Mouse (Mus musculus) granulocyte monocyte progenitor cell, adult 5-6 weeks (primary cell): ENCODE results near the gene Cyp17a1. TPM values are rescaled to one million over a fixed set of nuclear protein-coding genes. Genes with fewer than 3 reads are reported as not detected.

Experiments
- ATAC-seq: replicated peaks from 2 replicates; pipeline ENCODE4 v1.8.0; 2016; ENCODE audit warnings: mild to moderate bottlenecking, moderate TSS enrichment, inconsistent platforms; ENCODE audit not compliant: poor library complexity, severe bottlenecking
- total RNA-seq, 2 experiments: library from RNA; stranded (forward) in 1 of 2; stranded (reverse) in 1 of 2; fragments of 200-712, 200-1000 nt in 1 of 2; fragments of >200 nt in 1 of 2; fragmentation: Nextera tagmentation in 1 of 2; gene quantifications; 2 replicates each; pipeline ENCODE4 v1.2.3; 2014 to 2017

The Cyp17a1 gene
- total RNA-seq (2014; fragmentation: Nextera tagmentation) (not detected in 2 replicates), total RNA-seq (2017) (not detected in 2 replicates)

DNA sequence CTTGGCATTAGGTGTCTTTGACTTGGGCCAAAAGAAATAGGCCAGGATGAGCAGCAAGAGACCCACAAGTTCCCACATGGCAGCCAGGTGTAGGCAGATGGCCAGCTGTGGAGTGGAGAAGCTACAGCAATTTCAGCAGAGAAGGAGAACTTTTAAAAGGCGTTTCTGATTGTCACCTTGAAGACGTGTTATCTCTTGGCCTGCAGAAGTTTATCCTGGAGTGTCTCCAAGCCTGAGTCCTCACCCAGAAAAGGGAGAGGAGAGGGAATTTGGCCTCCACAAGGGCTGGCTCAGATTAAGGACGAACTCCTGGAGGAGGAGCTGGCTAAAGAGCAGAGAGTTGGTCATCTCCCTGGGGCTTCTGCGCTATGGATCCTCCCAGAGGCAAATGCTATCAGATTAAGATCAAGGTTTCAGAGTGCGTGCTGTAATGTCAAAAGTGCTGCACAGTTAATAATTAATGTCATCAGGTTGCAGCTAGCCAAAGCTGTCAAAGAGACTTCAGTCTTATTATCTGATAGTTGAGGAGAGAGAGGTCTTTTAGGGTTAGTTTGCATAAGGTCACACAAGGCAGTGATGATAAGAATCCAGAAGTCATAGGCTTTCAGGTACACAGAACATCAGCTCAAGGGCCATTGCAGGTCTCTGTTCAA, at the start of gene Cyp17a1:
Gene Cyp17a1 (minus strand): TSS at position 407 of the 653 bp plus-strand sequence.
- ATAC-seq = no peak

DNA sequence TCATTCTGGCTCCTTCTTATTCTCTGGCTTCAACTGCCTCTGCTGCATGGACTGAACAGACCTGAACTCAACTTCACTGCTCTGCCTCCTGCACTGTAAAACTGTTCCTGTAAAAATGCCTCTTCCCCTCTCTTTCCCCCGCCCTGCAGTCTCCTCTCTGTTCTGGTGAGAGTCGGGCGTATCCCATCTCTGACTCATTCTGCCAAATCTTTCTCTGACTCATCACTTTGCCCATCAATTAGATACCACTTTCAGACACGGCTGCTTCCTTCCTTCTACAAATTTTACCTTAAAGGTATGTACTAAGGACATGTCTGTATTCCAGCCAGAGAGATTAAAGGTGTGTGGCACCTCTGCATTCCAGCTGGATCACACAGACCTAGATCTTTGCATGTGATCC, 45.2 kb upstream of the Cyp17a1 start:
- no peak for ATAC-seq

DNA sequence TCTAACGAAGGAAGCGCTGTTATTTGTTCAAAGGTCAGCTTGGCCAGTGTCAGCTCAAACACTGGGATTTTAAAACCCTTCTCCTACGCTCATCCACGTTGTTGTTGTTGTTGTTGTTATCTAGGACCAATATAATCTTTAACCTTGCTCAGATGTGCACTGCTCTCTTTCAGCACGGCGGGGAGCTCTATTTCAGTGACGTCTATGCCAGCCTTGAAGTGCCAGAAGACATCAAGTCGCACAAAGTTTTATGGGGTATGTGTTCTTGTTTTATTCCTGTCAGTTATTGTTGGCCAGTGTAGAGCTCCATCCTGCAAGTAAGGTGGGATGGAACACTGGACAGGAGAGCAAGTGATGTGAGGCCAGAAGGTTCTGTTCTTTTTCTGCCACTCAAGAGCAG, 42.0 kb upstream of the Cyp17a1 start:
- ATAC-seq = no peak

DNA sequence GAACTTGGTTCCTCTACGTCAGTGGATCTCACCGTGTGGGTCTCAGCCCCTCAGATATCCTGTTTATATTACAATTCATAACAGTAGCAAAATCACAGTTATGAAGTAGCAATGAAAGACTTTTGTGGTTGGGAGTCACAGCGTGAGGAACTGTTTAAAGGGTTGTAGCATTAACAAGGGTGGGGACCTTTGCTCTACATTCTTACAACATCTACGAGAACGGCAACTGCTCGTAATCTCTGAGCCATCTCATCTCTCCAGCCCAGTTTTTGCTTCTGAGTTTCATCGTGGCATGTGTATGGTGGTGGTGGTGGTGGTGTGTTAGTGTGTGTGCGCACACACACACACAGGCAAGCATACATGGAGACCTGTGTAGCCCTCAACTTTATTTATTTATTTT, 41.3 kb upstream of the Cyp17a1 start:
- no peak for ATAC-seq

DNA sequence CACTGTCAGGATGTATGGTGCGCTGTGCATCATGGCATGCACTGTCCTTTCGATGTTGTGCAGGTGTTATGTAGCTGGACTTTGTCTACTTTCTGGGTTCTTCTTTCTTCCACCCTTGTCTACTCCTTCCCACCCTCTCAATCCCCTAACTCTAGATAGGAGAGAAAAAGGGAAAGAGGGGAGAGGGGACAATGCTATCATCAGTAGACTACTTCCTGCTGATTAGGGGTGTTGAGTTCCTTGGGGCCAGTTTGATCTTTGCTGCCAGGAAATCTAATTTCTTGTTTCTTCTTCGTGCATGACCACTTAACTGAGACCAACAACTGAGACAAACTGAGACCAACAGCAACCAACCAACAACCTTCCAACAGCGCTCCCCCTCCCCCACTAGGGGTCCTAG, 37.6 kb upstream of the Cyp17a1 start:
- no peak for ATAC-seq

DNA sequence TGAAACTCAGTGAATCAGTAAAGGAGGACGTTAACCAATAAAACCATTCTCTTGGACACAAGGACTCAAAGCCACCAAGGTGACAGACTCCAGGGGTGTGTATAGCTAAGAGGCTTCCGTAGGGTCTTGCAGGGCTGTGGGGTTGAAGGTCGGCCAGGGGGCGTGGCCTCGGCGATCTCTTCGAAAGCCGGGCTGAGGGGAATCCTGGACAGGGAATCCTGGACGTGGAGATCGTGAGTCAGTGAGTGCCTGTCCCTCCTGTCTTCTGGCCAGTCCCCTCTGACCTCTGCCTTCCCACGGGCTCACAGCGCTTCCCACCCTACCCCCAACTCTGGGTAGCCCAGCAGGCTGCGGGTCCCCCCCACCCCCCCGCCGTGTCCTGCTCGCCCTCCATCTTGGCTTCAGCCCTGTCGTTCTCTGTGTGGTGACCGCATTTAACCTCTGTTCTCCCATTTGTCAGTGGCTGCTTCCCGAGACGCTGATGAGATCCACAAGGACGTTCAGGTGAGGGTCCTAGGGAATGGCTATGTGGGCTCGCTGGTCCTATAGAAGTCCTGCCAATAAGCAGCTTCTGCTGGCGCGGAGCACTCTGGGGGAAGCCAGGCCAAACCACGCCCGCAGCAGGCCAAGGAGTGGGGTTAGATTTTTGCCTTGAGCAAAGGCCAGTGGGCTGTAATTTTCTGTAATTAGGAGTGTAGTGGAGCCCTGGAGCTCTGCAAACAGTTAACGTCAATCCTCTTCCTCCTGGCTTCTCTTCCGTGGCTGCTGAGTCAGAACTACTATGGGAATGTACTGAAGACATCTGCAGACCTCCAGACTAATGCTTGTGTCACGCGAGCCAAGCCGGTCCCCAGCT, 34.6 kb upstream of the Cyp17a1 start, which contains the start of gene As3mt:
Gene As3mt (plus strand): TSS at position 163 of the 856 bp plus-strand sequence.
- ATAC-seq = peak; percentile 60

DNA sequence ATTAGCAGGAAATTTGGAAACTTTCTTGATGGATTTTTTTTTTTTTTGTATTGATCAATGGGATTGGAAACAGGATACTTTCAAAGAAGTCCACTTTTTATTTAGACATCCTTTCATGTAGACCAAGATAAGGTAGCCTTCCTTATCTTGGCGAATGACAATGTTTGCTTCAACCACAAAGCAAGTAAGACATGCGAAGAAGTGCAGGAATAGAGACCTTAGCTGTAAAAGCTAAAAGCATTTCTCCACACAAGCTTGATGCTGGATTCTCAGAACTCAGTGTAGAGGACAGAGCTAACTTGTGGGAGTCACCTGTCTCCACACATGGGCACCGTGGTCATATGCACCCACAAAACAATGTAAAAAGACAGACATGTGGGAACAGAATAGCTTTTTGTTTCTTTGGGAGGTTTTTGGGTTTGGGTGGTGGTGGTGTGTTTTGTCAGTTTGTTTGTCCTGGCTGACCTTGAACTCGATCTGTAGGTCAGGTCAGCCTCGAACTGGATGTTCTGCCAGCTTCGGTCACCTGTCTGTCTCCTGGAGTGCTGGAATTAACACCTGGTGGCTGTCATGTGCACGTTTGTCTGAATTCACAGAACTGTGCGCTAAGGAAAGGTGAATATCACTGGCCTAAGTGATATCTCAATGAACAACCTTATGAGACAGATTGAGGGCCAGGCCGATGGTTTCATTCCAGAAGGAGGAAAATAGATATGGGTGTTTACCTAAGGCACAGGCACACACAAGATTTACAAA, 33.7 kb upstream of the Cyp17a1 start:
- no peak for ATAC-seq

DNA sequence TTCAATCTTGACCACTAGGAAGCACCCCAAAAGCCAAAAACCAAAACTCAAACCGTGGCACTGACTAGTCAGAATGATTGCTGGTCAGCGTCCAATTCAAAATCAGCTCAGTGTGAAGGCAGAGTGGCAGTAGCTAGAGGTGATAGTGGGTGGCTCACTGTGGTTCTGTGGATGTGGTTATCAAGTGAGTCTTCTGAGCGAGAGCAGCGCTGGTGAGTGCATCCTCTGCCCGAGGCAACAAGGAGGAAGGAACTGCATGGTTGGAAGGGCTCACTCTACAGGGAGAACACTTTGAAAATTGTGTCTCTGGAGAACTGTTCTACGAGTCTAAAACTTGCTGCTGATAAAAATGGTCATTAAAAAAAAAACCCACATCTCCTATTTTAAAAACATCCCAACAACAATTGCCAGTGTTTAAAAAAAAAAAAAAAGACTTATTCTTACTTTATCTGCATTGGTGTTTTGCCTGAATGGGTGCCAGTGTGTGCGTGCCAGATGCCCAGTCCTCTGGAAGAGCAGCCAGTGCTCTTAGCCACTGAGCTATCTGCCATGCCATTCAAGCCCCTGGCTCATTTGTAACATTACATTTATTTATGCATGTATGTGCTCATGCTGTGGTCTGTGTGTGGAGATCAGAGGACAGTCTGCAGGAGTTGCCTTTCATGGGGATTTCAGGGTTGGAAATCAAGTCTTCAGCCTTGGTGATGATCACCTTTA, 33.0 kb upstream of the Cyp17a1 start:
- ATAC-seq = peak; percentile 58

DNA sequence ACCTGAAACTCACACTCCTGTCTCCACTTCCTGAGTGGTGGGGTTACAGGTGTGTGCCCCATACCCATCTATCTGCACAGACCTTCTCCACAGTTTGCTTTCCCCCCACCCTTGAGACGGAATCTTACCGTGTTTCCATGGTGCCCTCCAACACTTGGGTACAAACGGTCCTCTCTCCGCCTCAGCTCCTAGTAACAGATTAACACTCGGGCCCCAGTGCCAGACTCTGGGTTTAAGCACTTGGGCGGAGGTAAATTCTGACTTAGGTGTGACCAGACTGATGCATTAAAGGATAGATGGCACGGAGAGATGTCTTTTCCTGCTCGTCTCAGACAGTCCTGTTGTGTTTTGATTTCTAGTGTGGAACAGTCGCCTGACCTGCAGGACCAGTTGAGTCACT, 28.2 kb upstream of the Cyp17a1 start:
- no peak for ATAC-seq

DNA sequence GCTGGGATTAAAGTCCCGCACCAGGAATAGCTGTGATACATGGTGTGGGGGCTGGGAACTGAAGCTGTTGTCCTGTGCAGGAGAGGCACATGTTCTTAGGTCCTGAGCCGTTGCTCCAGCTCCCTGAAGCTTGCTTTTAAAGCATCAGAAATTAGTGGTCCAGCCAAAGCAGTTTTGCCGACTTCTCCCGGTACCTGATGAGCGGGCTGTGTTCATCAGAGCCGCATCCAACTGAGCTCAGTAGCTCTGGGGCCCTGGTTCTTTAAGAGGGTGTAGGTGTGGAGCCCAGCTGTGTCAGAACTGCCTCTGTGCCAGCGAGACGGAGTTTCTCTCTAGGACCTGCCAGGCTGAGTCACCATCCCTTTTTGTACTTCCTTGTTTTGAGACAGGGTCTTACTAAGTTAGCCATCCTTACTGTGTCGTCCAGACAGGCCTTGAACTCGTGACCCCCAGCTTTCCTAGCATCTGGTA, 26.1 kb upstream of the Cyp17a1 start:
- ATAC-seq = peak; percentile 83

DNA sequence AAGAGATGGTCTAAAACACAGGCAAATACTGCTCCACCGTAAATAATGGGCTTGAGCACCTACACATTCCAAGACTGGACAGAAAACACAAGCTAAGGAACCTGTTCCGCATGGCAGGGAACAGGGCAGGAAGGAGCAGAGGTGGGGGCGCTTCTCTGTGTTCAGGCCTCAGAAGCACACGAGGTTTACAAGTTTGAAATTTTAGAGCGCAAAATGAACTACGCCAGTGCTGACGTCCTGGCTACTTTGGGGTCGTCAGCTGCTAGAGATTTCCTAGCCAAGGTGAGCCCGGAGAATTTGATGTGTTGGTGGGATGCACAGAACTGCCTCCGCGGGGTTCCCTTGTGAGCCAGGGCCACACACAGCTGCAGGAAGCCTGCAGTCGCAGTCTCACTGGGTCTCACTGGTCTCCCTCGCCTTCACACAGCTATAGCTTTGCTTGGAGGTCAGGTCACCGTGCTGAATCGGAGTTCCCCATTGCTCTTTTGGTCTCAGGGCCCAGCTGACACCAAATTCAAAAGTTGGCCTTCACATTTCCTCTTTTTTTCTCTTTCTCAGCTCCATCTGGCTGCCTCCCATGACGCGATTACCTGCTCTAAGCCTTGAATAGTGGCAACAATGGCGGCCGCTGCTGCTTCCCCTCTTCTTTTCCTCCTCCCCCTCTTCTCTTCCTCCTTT, 25.0 kb upstream of the Cyp17a1 start:
- peak; percentile 50 for ATAC-seq

DNA sequence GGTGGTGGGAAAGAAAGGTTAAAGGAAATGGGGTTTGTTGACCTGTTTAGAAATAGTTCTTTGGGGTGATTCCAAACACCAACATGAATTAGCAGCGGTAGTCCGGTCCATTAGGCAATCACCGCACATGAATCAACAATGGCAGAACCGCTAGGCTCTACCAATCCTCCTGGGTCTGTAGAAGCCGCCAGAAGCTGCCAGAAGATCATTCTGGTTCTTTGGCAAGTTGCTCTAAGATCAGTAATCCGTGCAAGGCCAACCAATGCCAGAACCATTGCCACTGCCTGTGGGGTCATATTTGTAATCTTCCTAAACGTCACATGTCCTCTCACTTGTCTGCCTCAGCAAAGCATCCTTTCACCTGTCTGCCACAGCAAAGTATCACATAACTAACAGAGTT, 24.0 kb upstream of the Cyp17a1 start:
- ATAC-seq = no peak

DNA sequence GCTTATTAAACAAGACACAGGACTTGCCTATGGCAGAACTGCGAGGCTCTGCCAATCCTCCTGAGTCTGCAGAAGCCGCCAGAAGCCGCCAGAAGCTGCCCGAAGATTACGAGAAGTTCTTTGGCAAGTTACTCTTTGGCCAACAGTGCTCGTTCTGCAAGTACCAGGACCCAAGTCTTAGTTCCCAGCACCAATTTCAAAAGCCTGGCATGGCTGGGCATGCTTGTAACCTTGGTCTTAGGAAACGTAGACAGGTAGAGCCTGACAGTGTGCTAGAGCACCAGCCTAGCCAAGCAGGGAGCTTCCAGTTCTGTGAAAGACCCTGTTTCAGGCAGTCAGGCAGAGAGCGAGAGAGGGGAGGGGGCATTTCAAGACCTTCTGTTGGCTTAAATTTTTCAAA, 23.5 kb upstream of the Cyp17a1 start:
- ATAC-seq = no peak

DNA sequence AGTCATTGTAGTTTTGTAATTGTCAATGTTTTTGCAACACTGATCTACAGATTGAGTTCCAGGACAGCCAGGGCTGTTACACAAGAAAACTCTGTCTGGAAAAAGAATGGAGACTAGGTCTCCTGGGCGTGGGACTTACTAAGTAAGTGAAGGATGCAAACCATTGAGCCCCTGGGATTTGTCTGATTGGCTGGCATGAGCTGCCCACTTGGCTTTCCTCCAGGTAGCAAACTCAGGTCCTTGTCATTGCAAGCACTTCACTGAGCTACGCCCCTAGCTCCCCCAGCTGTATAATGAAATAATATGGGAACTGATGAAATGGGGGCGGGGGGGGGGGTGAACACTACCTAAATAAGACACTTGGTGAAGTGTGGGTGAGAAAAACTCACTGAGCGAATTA, 20.2 kb upstream of the Cyp17a1 start:
- no peak for ATAC-seq

DNA sequence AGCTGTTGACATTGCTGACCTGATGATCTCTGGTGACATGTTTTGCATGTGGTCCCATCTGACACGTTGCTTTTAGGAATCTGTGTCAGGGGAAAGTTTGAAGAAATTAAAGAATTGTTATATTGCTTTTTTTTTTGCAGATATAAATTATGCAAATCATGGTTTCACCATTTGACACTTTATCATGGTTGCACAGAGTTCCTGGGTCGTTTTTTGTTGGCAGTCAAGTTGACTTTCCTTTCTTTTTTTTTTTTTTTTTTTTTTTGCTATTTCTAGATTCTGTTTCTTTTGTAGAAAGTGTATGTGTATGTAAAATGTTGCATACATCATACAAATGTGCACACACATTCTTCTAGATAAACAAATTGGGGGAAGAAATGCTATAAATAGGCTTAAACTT, 18.1 kb upstream of the Cyp17a1 start:
- ATAC-seq = no peak

DNA sequence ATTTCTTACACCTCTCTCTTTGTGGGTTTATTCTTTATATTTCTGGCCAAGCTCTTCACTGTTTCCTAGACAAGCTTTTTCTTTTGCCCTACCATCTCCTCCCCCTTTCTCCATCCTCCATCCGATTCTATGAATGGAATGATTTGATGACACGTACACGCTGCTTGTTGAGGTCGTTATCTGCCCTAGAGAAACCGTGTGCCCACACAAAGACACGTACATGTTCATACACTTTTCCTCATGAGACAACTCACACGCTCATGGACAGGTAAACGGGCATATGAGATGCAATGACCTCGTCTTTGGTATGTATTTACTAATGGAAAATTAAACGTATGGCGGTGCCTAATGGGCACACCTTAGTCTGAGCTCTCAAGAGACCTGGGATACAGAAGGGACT, 17.4 kb upstream of the Cyp17a1 start:
- ATAC-seq = no peak

DNA sequence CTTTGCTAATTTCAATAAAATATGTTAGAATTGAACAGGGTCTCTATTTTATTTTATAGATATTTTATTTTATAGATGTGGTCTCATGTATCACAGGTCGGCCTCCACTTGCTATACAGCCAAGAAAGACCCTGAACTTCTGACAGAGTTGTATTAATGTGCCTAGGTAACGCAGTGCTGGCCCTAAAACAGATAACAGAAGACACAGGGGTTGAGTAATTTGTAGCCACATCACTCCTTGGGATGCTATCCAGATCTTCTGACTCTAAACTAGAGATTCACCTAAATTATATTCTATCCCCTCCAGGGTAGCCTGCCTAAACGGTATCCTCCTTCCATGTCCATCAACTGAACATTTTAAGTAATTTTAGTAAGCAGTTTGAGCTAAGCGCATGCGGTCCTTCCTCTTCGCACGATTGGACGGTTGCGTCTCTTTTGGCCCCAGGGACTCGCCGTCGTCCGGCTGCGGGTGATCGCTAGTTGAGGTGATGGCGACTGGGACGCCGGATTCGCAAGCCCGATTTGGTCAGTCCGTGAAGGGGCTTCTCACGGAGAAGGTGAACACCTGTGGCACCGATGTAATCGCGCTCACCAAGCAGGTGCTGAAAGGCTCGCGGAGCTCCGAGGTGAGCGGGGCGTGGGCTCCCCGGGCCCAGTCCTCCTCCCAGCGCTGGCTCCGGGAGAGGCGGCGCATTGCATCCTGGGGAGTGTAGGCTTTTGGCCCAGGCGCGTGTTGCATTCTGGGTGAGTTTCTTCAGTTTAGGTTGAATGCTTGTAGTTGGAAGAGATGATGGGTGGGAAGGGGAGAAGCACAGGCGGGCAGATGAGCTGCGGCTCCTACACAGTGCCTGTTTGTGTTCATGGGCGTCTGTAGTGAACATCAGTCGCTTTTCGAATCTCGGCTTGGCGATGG, 16.7 kb upstream of the Cyp17a1 start, which contains the start of gene Borcs7:
Gene Borcs7 (plus strand): TSS at position 447 of the 913 bp plus-strand sequence.
- ATAC-seq = peak; percentile 96

DNA sequence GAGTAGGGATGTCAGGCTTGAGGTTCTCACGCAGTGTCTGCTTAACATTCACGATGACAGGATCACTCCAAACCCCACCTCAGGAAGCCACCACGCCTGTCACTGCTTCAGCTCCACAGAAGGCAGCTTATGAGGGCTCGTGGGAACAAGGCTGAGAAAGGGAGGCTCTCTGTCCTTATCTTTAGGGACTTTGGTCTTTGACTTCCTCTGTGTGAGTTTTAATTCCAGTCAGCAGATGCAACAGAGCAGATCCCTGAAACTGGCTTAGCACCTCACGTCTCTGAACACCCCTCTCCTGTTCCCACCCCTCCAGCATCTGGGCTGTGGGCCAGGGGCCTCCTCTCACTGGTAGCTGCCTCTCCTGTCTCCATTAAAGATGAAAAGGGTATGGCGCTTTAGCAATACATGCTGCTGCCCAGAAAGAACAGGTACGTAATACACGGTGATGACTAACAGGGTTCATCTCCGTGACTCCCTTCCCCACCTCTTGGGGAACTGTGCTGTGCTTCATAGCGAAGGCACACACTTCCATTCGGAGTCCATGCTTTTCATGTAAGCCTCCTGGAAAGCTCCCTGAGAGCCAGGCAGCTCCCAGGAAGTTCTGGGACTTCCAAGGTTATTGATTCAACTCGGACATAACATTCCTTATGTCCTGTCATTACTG, 6.9 kb upstream of the Cyp17a1 start:
- no peak for ATAC-seq
